Mouse (Mus musculus) liver, embryonic 13.5 days (tissue): ENCODE measurements around the gene Tsc22d3. TPM values are rescaled to one million over a fixed set of nuclear protein-coding genes. Genes with fewer than 3 reads are reported as not detected.
"Not testable (repeated sequence)": the region's sequence is repeated elsewhere in the genome, so short reads cannot be mapped to it uniquely, and the experiment has no call there.

ENCODE experiments used
- ATAC-seq: fragments of 200-750 bp; cut with Nextera tagmentation; 2 replicates; pipeline ENCODE4 v1.8.0; 2017; ENCODE audit warnings: low read depth, mild to moderate bottlenecking, moderate number of reproducible peaks, moderate library complexity
- DNase-seq: peaks from one replicate; pipeline ENCODE4 v3.0.0; 2022
- H3K27ac ChIP-seq: fragments of 300-500 bp; sonication (generic); 2 replicates; pipeline ENCODE4 v1.5.1; 2015; ENCODE audit warnings: moderate library complexity, mild to moderate bottlenecking, inconsistent platforms
- H3K27me3 ChIP-seq: fragments of 300-500 bp; sonication (generic); 2 replicates; pipeline ENCODE4 v1.6.1; 2015; ENCODE audit warnings: mild to moderate bottlenecking, inconsistent platforms
- H3K36me3 ChIP-seq: fragments of 300-500 bp; sonication (generic); 2 replicates; pipeline ENCODE4 v1.6.1; 2015; ENCODE audit warnings: mild to moderate bottlenecking, inconsistent platforms
- H3K4me1 ChIP-seq: fragments of 300-500 bp; sonication (generic); replicated peaks from 2 replicates; pipeline ENCODE4 v1.6.1; 2015; ENCODE audit warnings: inconsistent platforms
- H3K4me2 ChIP-seq: fragments of 300-500 bp; sonication (generic); 2 replicates; pipeline ENCODE4 v1.6.1; 2015; ENCODE audit warnings: inconsistent platforms, mild to moderate bottlenecking, moderate library complexity
- H3K4me3 ChIP-seq: fragments of 300-500 bp; sonication (generic); replicated peaks from 2 replicates; pipeline ENCODE4 v1.5.1; 2015; ENCODE audit warnings: mild to moderate bottlenecking, inconsistent platforms
- H3K9ac ChIP-seq: fragments of 300-500 bp; sonication (generic); 2 replicates; pipeline ENCODE4 v1.6.1; 2015; ENCODE audit warnings: mild to moderate bottlenecking, inconsistent platforms
- H3K9me3 ChIP-seq: fragments of 300-500 bp; sonication (generic); replicated peaks from 2 replicates; pipeline ENCODE4 v1.6.1; 2016; ENCODE audit warnings: inconsistent platforms
- WGBS: fragments of 180-500 bp; shearing (Covaris S2); methylation state at CpG from one replicate; pipeline ENCODE4 v1.1.7; 2015; ENCODE audit not compliant: insufficient replicate concordance; 5-methylcytosine and 5-hydroxymethylcytosine counted together
- polyA plus RNA-seq: library from polyadenylated mRNA; unstranded; fragments of >200 nt; fragmentation: Nextera tagmentation; extraction: Ambion mirVana; gene quantifications from 2 replicates; pipeline ENCODE4 v1.2.1, GENCODE M21; 2015

Tsc22d3 gene
- polyA plus RNA-seq, 1 experiment from 2014 or later = 10.9 TPM

GRCm38 (mm10) chrX:140508791-140509190, 91.7 kb downstream of the Tsc22d3 start:
- DNase-seq, H3K9me3 ChIP-seq, H3K27me3 ChIP-seq, ATAC-seq, H3K9ac ChIP-seq, H3K4me3 ChIP-seq, H3K4me2 ChIP-seq, H3K36me3 ChIP-seq, H3K27ac ChIP-seq: not testable (repeated sequence)
- WGBS = 76% methylated on average over 4 of the region's 4 CpGs
- peaks cover 31% of the 10 kb centered on the region for H3K4me1 ChIP-seq

GRCm38 (mm10) chrX:140507377-140507776, 93.1 kb downstream of the Tsc22d3 start:
- no peaks in the 10 kb centered on the region for H3K9me3 ChIP-seq
- no peaks in the 10 kb centered on the region for H3K36me3 ChIP-seq
- no peaks in the 10 kb centered on the region for H3K27me3 ChIP-seq
- DNase-seq (no peak), ATAC-seq (no peak)
- H3K9ac ChIP-seq = no peak overlapping the region
- no peak overlapping the region for H3K4me3 ChIP-seq
- 65% methylated on average over 1 of the region's 1 CpGs for WGBS
- H3K4me2 ChIP-seq = no peak overlapping the region
- H3K4me1 ChIP-seq = peaks cover 32% of the 10 kb centered on the region
- no peak overlapping the region for H3K27ac ChIP-seq

DNA sequence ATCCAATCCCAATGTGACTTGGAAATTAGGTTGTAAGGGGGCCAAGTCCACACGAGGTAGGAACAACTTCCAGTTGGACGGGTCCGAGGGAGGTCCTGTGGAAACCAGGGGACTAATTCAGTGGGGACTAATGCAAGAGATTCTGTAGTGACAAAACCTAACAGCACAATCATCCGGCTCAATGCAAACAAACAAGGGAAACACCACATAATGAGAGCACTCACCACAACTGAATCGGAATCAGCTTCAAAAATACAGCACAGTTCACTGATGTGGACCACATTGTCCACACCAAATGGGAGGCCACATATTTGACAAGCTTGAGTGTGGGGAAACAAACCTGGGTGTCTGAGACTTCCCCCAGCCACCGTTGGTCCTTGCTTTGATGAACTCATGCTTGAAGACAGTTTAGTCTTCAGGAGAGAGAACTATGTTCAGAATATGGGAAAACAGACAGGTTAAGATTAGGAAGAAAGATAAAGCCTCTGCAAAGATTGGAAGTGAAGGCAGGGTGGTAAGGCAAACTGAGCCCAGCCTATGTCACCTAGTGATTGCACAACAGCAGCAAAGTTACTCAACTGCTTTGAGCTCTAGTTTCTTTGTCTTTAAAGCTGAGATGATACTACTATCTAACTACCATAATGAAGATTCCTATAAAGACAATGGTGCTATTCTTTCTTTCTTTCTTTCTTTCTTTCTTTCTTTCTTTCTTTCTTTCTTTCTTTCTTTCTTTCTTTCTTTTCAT, 93.9 kb downstream of the Tsc22d3 start:
- ATAC-seq = no peak
- Histone ChIP-seq H3K9me3 (no peaks in the 10 kb centered on the region), H3K4me3 (no peak overlapping the region), H3K9ac (no peak overlapping the region), H3K27me3 (no peaks in the 10 kb centered on the region), H3K36me3 (no peaks in the 10 kb centered on the region), H3K27ac (no peak overlapping the region), H3K4me1 (peaks cover 32% of the 10 kb centered on the region), H3K4me2 (no peak overlapping the region)
- no peak for DNase-seq
- 56% methylated on average over 6 of the region's 6 CpGs for WGBS

- Histone ChIP-seq H3K4me3 (no peak overlapping the region), H3K36me3 (no peaks in the 10 kb centered on the region), H3K9me3 (no peaks in the 10 kb centered on the region), H3K27ac (no peak overlapping the region), H3K9ac (no peak overlapping the region), H3K4me1 (peaks cover 29% of the 10 kb centered on the region), H3K4me2 (peak overlapping the region; percentile 50), H3K27me3 (no peaks in the 10 kb centered on the region)
- ATAC-seq (peak; percentile 77), DNase-seq (peak; percentile 38)
- 31% methylated on average over 15 of the region's 15 CpGs for WGBS
Measured at GRCm38 (mm10) chrX:140505497-140506238, 94.8 kb downstream of the Tsc22d3 start.

GRCm38 (mm10) chrX:140503905-140504304, 96.6 kb downstream of the Tsc22d3 start:
- no peaks in the 10 kb centered on the region for H3K36me3 ChIP-seq
- H3K9ac ChIP-seq = no peak overlapping the region
- ATAC-seq (peak; percentile 43), DNase-seq (peak; percentile 31)
- H3K4me2 ChIP-seq = no peak overlapping the region
- 10% methylated on average over 7 of the region's 7 CpGs for WGBS
- peaks cover 29% of the 10 kb centered on the region for H3K4me1 ChIP-seq
- H3K4me3 ChIP-seq = no peak overlapping the region
- no peak overlapping the region for H3K27ac ChIP-seq
- no peaks in the 10 kb centered on the region for H3K27me3 ChIP-seq
- H3K9me3 ChIP-seq = no peaks in the 10 kb centered on the region

GRCm38 (mm10) chrX:140501401-140502301, 98.8 kb downstream of the Tsc22d3 start:
- Histone ChIP-seq H3K4me1 (peaks cover 29% of the 10 kb centered on the region), H3K4me3 (no peak overlapping the region), H3K27ac (no peak overlapping the region), H3K9ac (no peak overlapping the region), H3K27me3 (no peaks in the 10 kb centered on the region), H3K36me3 (no peaks in the 10 kb centered on the region), H3K9me3 (no peaks in the 10 kb centered on the region), H3K4me2 (0 out of 2 replicates have a peak overlapping the region, but pooled peaks have one; percentile 10)
- no peak for DNase-seq
- ATAC-seq = no peak
- 37% methylated on average over 9 of the region's 9 CpGs for WGBS

DNA sequence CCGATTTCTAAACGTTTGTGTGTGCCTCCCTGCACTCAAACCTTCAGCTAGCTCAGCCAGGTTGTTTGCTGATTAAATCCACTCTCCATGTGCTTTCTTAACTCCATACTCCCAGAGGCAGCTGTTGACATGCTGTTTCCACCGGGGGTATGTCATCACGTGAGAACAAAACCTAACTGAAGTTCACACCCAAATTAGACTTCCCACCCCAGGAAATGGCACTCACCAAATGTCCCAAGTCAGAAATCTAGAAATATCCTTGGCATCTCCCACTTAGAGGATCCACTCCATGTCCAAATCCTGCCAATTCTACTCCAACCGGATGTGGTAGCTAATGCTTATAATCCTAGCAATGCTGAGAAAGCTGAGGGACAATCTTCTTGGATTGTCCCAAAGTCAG, 100.2 kb downstream of the Tsc22d3 start:
- H3K27ac ChIP-seq = no peak overlapping the region
- no peak overlapping the region for H3K4me2 ChIP-seq
- WGBS = 58% methylated on average over 5 of the region's 5 CpGs
- H3K36me3 ChIP-seq = no peaks in the 10 kb centered on the region
- no peaks in the 10 kb centered on the region for H3K27me3 ChIP-seq
- DNase-seq (no peak), ATAC-seq (no peak)
- no peak overlapping the region for H3K9ac ChIP-seq
- no peaks in the 10 kb centered on the region for H3K9me3 ChIP-seq
- H3K4me3 ChIP-seq = no peak overlapping the region
- peaks cover 15% of the 10 kb centered on the region for H3K4me1 ChIP-seq

GRCm38 (mm10) chrX:140498431-140498830, 102.0 kb downstream of the Tsc22d3 start:
- not testable (repeated sequence) for ATAC-seq, H3K27ac ChIP-seq, H3K4me3 ChIP-seq, H3K4me1 ChIP-seq, H3K36me3 ChIP-seq, H3K4me2 ChIP-seq, DNase-seq, H3K9ac ChIP-seq, H3K9me3 ChIP-seq, H3K27me3 ChIP-seq
- WGBS = 56% methylated on average over 4 of the region's 4 CpGs

DNA sequence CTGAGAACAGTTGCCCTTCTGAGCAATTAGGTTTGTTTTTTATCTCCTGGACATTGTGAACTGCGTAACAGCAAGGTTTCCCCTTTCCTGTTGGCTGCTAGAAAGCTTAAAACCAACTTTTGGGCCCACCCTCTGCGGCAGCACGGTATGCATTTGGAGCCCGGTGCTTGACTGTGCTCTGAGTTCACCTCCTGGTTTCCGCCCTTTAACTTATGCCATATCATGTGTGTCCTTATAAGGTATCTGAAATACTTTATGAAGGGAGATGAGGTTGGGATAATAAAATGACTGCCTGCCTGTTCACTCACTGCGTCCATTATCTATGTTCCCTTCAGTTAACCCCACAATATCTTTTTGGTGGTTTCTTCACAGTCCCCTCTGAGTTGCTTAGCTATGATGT, 106.3 kb downstream of the Tsc22d3 start:
- ATAC-seq = no peak
- H3K4me3 ChIP-seq = no peak overlapping the region
- no peaks in the 10 kb centered on the region for H3K9me3 ChIP-seq
- no peaks in the 10 kb centered on the region for H3K36me3 ChIP-seq
- no peak for DNase-seq
- no peaks in the 10 kb centered on the region for H3K27me3 ChIP-seq
- no peak overlapping the region for H3K4me2 ChIP-seq
- WGBS = 52% methylated on average over 6 of the region's 6 CpGs
- H3K27ac ChIP-seq = no peak overlapping the region
- peaks cover 5% of the 10 kb centered on the region; the same call in 1 of the 2 replicates for H3K4me1 ChIP-seq
- H3K9ac ChIP-seq = no peak overlapping the region

DNA sequence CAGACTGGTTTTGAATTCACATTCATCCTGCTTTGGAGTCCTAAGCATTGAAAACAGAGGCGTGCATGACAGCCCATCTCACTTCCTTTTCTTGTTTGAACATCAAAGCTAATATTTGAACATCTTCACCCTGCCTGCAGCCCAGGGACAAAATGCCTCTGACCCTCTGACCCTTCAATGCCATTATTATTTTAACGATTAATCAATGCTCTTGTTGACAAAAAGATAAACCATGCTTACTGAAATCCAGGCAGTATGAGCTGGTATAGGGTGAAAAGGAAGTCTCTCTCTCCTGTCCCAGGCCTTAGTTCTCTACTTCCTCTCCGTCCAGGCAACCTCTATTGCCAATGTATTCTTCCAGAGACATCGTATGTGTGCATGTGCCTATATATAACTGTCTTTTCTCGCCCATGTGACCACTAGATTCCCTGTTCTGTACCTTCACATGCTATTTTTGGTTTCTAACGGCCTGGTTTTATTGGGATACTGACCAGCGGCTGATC, 106.9 kb downstream of the Tsc22d3 start:
- Histone ChIP-seq H3K9ac (no peak overlapping the region), H3K27me3 (no peaks in the 10 kb centered on the region), H3K9me3 (no peaks in the 10 kb centered on the region), H3K4me2 (no peak overlapping the region), H3K36me3 (no peaks in the 10 kb centered on the region), H3K27ac (no peak overlapping the region), H3K4me1 (peaks cover 5% of the 10 kb centered on the region; the same call in 1 of the 2 replicates), H3K4me3 (no peak overlapping the region)
- no peak for DNase-seq
- ATAC-seq = no peak
- 39% methylated on average over 7 of the region's 7 CpGs for WGBS
